Mouse (Mus musculus) thymus, adult 2 months (tissue): Measurements from ENCODE around the gene Ccdc187.

Experiments used
- CTCF ChIP-seq: fragments of 200-500 bp; IDR thresholded peaks from 2 replicates; pipeline ENCODE4 v1.5.1; 2012; ENCODE audit warnings: mild to moderate bottlenecking, control low read depth, low read length, moderate library complexity, borderline replicate concordance; ENCODE audit not compliant: control insufficient read depth, poor library complexity, insufficient read depth; ENCODE audit errors: extremely low read depth
- POLR2A ChIP-seq: fragments of 200-500 bp; IDR thresholded peaks from 2 replicates; pipeline ENCODE4 v1.6.1; 2012; ENCODE audit warnings: mild to moderate bottlenecking, low read length, control low read depth, moderate library complexity; ENCODE audit not compliant: control insufficient read depth, poor library complexity, insufficient read depth; ENCODE audit errors: extremely low read depth

DNA sequence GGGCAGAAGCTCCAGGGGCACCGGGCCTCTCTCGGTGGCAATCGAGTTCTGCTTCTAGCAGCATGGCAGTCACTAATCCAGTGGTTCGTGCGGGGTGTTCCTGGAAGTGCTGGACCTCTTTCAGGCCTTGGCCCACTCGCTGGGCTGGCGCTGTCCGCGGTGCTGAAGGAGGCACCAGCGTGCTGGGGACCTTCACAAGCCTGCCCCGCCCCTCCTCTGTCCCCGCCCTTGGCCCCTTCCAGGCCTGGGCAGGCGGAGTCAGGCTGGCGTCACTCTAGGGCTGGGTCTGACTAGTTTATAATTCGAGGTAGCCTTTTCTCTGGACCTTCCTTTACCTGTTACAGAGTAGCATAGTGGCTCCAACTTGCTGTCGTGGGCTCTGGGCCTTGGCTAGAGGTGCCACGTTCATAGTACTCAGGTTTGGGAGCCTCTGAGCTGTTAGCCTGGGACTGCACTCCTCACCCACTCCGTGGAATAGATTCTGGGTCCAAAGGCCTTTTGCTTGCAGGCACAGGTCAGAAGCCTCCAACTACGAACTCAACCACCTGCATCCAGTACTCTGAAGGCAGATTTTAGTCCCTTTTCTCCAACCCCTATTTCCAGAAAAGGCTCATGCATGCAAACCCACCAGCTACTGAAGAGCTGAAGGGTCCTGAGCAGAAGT lies 86.1 kb downstream of the Ccdc187 start, which contains the start of gene Lhx3:
- TF ChIP-seq POLR2A (no peak), CTCF (no peak)
